Mouse (Mus musculus) liver, embryonic 14.5 days (tissue): Measurements from ENCODE around the gene Tomm20. TPM values are rescaled to one million over a fixed set of nuclear protein-coding genes. Genes with fewer than 3 reads are reported as not detected.
"Not testable (repeated sequence)": the region's sequence is repeated elsewhere in the genome, so short reads cannot be mapped to it uniquely, and the experiment has no call there.

Experiments used
- ATAC-seq: fragments of 200-750 bp; cut with Nextera tagmentation; 2 replicates; pipeline ENCODE4 v1.8.0; 2017; ENCODE audit warnings: moderate number of reproducible peaks, mild to moderate bottlenecking, moderate library complexity; ENCODE audit not compliant: insufficient read depth
- DNase-seq, 3 experiments: peaks; one replicate each; pipeline ENCODE4 v3.0.0-alpha.2; 2012 to 2013; ENCODE audit warnings: low read depth in 3 of 3, low spot score in 3 of 3
- H3K27ac ChIP-seq: fragments of 300-500 bp; sonication (generic); 2 replicates; pipeline ENCODE4 v1.5.1; 2014; ENCODE audit warnings: moderate library complexity, mild to moderate bottlenecking, control low read depth, inconsistent platforms
- H3K27me3 ChIP-seq: fragments of 300-500 bp; sonication (generic); 2 replicates; pipeline ENCODE4 v1.6.1; 2014; ENCODE audit warnings: mild to moderate bottlenecking, low read length, moderate library complexity; ENCODE audit not compliant: control insufficient read depth, insufficient read depth
- H3K36me3 ChIP-seq: fragments of 300-500 bp; sonication (generic); replicated peaks from 2 replicates; pipeline ENCODE4 v1.6.1; 2014; ENCODE audit warnings: low read depth; ENCODE audit not compliant: control insufficient read depth, insufficient read depth
- H3K4me1 ChIP-seq, 2 experiments: fragments of 200-500 bp in 1 of 2; fragments of 300-500 bp in 1 of 2; sonication (generic) in 1 of 2; replicated peaks; 2 replicates each; pipeline ENCODE4 v1.6.1; 2012 to 2014; ENCODE audit warnings: antibody characterized with exemption in 1 of 2, inconsistent platforms in 1 of 2, low read length in 1 of 2; ENCODE audit not compliant: control insufficient read depth in 2 of 2, insufficient read depth in 2 of 2
- H3K4me2 ChIP-seq: fragments of 300-500 bp; sonication (generic); 2 replicates; pipeline ENCODE4 v1.6.1; 2014; ENCODE audit warnings: low read depth, mild to moderate bottlenecking, control low read depth, moderate library complexity
- H3K4me3 ChIP-seq, 2 experiments: fragments of 200-500 bp in 1 of 2; fragments of 300-500 bp in 1 of 2; sonication (generic) in 1 of 2; 2 replicates each; pipeline ENCODE4 v1.5.1; 2012 to 2014; ENCODE audit warnings: low read depth in 2 of 2, low read length in 2 of 2, mild to moderate bottlenecking in 2 of 2, control low read depth in 1 of 2, inconsistent platforms in 1 of 2, moderate library complexity in 1 of 2; ENCODE audit not compliant: insufficient read depth in 1 of 2
- H3K9ac ChIP-seq: fragments of 300-500 bp; sonication (generic); replicated peaks from 2 replicates; pipeline ENCODE4 v1.6.1; 2014; ENCODE audit warnings: mild to moderate bottlenecking, control low read depth, moderate library complexity
- H3K9me3 ChIP-seq: fragments of 300-500 bp; sonication (generic); 2 replicates; pipeline ENCODE4 v1.6.1; 2016; ENCODE audit warnings: low read length, mixed read lengths; ENCODE audit not compliant: control insufficient read depth
- CTCF ChIP-seq: IDR thresholded peaks from 2 replicates; pipeline ENCODE4 v1.5.1; 2016; ENCODE audit warnings: antibody characterized with exemption, low read depth, control low read depth
- EP300 ChIP-seq: IDR thresholded peaks from 2 replicates; pipeline ENCODE4 v1.6.1; 2016; ENCODE audit warnings: antibody characterized with exemption, low read depth
- WGBS: fragments of 180-500 bp; shearing (Covaris S2); extraction: QIAGEN DNeasy Blood & Tissue Kit; methylation state at CpG from one replicate; pipeline ENCODE4 v1.1.7; 2014; ENCODE audit not compliant: insufficient replicate concordance; 5-methylcytosine and 5-hydroxymethylcytosine counted together
- polyA plus RNA-seq, 2 experiments: library from polyadenylated mRNA; depleted of rRNA in 1 of 2; stranded (reverse) in 1 of 2; unstranded in 1 of 2; fragments of >200 nt; fragmentation: Nextera tagmentation in 1 of 2; extraction: Ambion mirVana in 1 of 2; gene quantifications; 2 replicates each; pipeline versions ENCODE4 v1.2.1 to v1.2.3; 2012 to 2014

The Tomm20 gene
- polyA plus RNA-seq, 2 experiments = 44.0 to 137 TPM

GRCm38 (mm10) chr8:126980046-126980445 lies 34.4 kb upstream of the Tomm20 start:
- DNase-seq (no peak), ATAC-seq (no peak)
- no peaks in the 10 kb centered on the region for H3K36me3 ChIP-seq
- H3K27me3 ChIP-seq = peaks cover 3% of the 10 kb centered on the region
- H3K4me2 ChIP-seq = no peak overlapping the region
- H3K4me1 ChIP-seq = 0 out of 4 replicates have a peak, but pooled peaks cover 0 to 4% of the 10 kb centered on the region in 2 experiments
- H3K4me3 ChIP-seq = no peak overlapping the region
- H3K9ac ChIP-seq = no peak overlapping the region
- WGBS = 40% methylated on average over 5 of the region's 5 CpGs
- TF ChIP-seq EP300 = no peak
- no peaks in the 10 kb centered on the region for H3K9me3 ChIP-seq
- H3K27ac ChIP-seq = no peak overlapping the region

GRCm38 (mm10) chr8:126979091-126979920 lies 33.7 kb upstream of the Tomm20 start:
- 18% methylated on average over 27 of the region's 27 CpGs for WGBS
- no peaks in the 10 kb centered on the region for H3K36me3 ChIP-seq
- DNase-seq (no peak), ATAC-seq (no peak)
- peaks cover 0 to 7% of the 10 kb centered on the region in 2 experiments; a peak in 2 of 4 replicates for H3K4me1 ChIP-seq
- peak overlapping the region; percentile 38 for H3K4me2 ChIP-seq
- TF ChIP-seq CTCF = no peak
- no peak for TF ChIP-seq EP300
- H3K9me3 ChIP-seq = no peaks in the 10 kb centered on the region
- H3K9ac ChIP-seq = no peak overlapping the region
- H3K4me3 ChIP-seq = peak overlapping the region; percentile 8 to 51; a peak in 2 of 4 replicates
- H3K27ac ChIP-seq = no peak overlapping the region
- peaks cover 3% of the 10 kb centered on the region for H3K27me3 ChIP-seq

GRCm38 (mm10) chr8:126978535-126978934 lies 32.9 kb upstream of the Tomm20 start:
- H3K27me3 ChIP-seq, H3K9me3 ChIP-seq, H3K9ac ChIP-seq, ATAC-seq, H3K27ac ChIP-seq, DNase-seq, H3K36me3 ChIP-seq: not testable (repeated sequence)
- peak overlapping the region in 1 of 2 experiments; percentile 3; a peak in 1 of 4 replicates for H3K4me3 ChIP-seq
- WGBS = 40% methylated on average over 2 of the region's 3 CpGs
- H3K4me2 ChIP-seq = peak overlapping the region; percentile 38
- H3K4me1 ChIP-seq = peaks cover 0 to 13% of the 10 kb centered on the region in 2 experiments; a peak in 3 of 4 replicates

GRCm38 (mm10) chr8:126978028-126978427 lies 32.4 kb upstream of the Tomm20 start:
- ATAC-seq = no peak
- TF ChIP-seq CTCF (no peak), EP300 (no peak)

GRCm38 (mm10) chr8:126976608-126977348 lies 31.1 kb upstream of the Tomm20 start:
- H3K4me2 ChIP-seq = no peak overlapping the region
- H3K9ac ChIP-seq = no peak overlapping the region
- no peak for TF ChIP-seq CTCF
- TF ChIP-seq EP300 = no peak
- H3K27ac ChIP-seq = no peak overlapping the region
- WGBS = 54% methylated on average over 8 of the region's 8 CpGs
- ATAC-seq (no peak), DNase-seq (no peak)
- H3K4me1 ChIP-seq = peaks cover 0 to 18% of the 10 kb centered on the region in 2 experiments; a peak in 3 of 4 replicates
- H3K27me3 ChIP-seq = peaks cover 3% of the 10 kb centered on the region
- H3K4me3 ChIP-seq = no peak overlapping the region
- no peaks in the 10 kb centered on the region for H3K36me3 ChIP-seq
- no peaks in the 10 kb centered on the region for H3K9me3 ChIP-seq

More at GRCm38 (mm10) chr8:126978028-126978427, 32.4 kb upstream of the Tomm20 start:
- Histone ChIP-seq H3K4me3 (no peak overlapping the region), H3K4me1 (peaks cover 0 to 18% of the 10 kb centered on the region in 2 experiments; a peak in 3 of 4 replicates), H3K27ac (no peak overlapping the region), H3K9me3 (no peaks in the 10 kb centered on the region), H3K9ac (no peak overlapping the region), H3K27me3 (peaks cover 3% of the 10 kb centered on the region), H3K4me2 (no peak overlapping the region), H3K36me3 (no peaks in the 10 kb centered on the region)
- 74% methylated on average over 10 of the region's 10 CpGs for WGBS
- no peak for DNase-seq
